Mouse (Mus musculus) CH12.LX (cell line): Measurements from ENCODE around the gene Gga1.

Source experiments
- CTCF ChIP-seq, 2 experiments: IDR thresholded peaks in 1 of 2; conservative IDR thresholded peaks in 1 of 2; 2 replicates each; pipeline ENCODE4 v1.5.1; 2011 to 2012; ENCODE audit warnings: low read depth in 2 of 2, low read length in 2 of 2, improper control_type of control experiment in 1 of 2, inconsistent platforms in 1 of 2, mild to moderate bottlenecking in 1 of 2, moderate library complexity in 1 of 2
- EP300 ChIP-seq: IDR thresholded peaks from 2 replicates; pipeline ENCODE4 v1.6.1; 2011; ENCODE audit warnings: low read length, improper control_type of control experiment
- GABPA ChIP-seq: IDR thresholded peaks from 2 replicates; pipeline ENCODE4 v1.6.1; 2012; ENCODE audit warnings: low read depth, low read length, improper control_type of control experiment, inconsistent platforms; ENCODE audit not compliant: insufficient replicate concordance
- HCFC1 ChIP-seq: IDR thresholded peaks from 2 replicates; pipeline ENCODE4 v1.6.1; 2012; ENCODE audit warnings: low read depth, mild to moderate bottlenecking, inconsistent platforms, low read length, improper control_type of control experiment
- KAT2A ChIP-seq: IDR thresholded peaks from 2 replicates; pipeline ENCODE4 v1.6.1; 2012; ENCODE audit warnings: low read length, improper control_type of control experiment, inconsistent platforms; ENCODE audit not compliant: insufficient replicate concordance
- MAFK ChIP-seq: IDR thresholded peaks from 2 replicates; pipeline ENCODE4 v1.6.1; 2011; ENCODE audit warnings: low read length, improper control_type of control experiment; ENCODE audit not compliant: insufficient replicate concordance
- MAZ ChIP-seq: IDR thresholded peaks from 2 replicates; pipeline ENCODE4 v1.6.1; 2012; ENCODE audit warnings: low read depth, mild to moderate bottlenecking, inconsistent platforms, low read length, improper control_type of control experiment, moderate library complexity
- MYC ChIP-seq: IDR thresholded peaks from 2 replicates; pipeline ENCODE4 v1.6.1; 2011; ENCODE audit warnings: low read depth, mild to moderate bottlenecking, improper control_type of control experiment, low read length
- POLR2A ChIP-seq: IDR thresholded peaks from 2 replicates; pipeline ENCODE4 v1.6.1; 2011; ENCODE audit warnings: low read depth, mild to moderate bottlenecking, improper control_type of control experiment, low read length
- SIN3A ChIP-seq: IDR thresholded peaks from 2 replicates; pipeline ENCODE4 v1.6.1; 2012; ENCODE audit warnings: low read length, improper control_type of control experiment, inconsistent platforms
- USF1 ChIP-seq: IDR thresholded peaks from 2 replicates; pipeline ENCODE4 v1.6.1; 2014; ENCODE audit warnings: low read depth, mild to moderate bottlenecking, inconsistent platforms, low read length, improper control_type of control experiment
- USF2 ChIP-seq: conservative IDR thresholded peaks from 2 replicates; pipeline ENCODE4 v1.6.1; 2011; ENCODE audit warnings: low read depth, low read length, improper control_type of control experiment

DNA sequence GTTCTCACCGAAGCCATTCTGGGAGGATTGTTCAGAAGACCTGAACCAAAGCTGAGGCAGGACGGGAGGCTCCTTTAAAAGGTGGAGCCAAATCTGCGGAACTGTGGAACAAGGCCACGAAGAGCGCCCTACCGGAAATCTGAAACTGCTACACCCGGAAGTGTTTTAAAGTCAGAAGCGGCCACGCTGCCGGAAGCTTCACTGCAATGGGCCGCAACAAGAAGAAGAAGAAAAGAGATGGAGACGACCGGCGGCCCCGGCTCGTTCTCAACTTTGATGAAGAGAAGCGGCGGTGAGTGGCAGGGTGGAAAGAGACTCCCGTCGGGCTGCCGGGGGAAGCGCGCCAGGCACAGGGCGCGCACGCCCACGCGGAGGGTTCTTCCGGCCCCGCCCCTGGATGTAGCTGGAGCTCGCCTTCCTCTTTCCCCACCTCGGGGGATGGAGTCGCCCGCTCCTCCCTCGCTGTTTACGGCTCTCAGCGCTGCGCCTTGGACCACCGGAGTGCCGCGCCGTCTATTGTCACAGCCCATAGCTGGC is 57.9 kb downstream of the Gga1 start, which contains the start of gene Nol12:
- 0 out of 2 replicates have a peak, but pooled peaks have one; percentile 14 for TF ChIP-seq MAZ
- TF ChIP-seq GABPA = no peak; the same call in 1 of the 2 replicates
- TF ChIP-seq HCFC1 = peak; percentile 92
- TF ChIP-seq SIN3A = peak; percentile 97
- TF ChIP-seq USF1 = no peak; the same call in 1 of the 2 replicates
- peak; percentile 37 for TF ChIP-seq EP300
- no peak for TF ChIP-seq CTCF (conservative IDR thresholded peaks at IDR 0.05 in 1 of 2, IDR thresholded peaks at IDR 0.05 in 1 of 2; ENCODE audit: low read depth in 2 of 2, low read length in 2 of 2)
- peak; percentile 99 for TF ChIP-seq MYC
- peak; percentile 86 for TF ChIP-seq POLR2A
- TF ChIP-seq MAFK = no peak
- peak; percentile 81; the same call in 1 of the 2 replicates for TF ChIP-seq KAT2A
- TF ChIP-seq USF2 = no peak
